Mouse (Mus musculus) lung, postnatal 0 days (tissue): ENCODE measurements around the gene Vdac2.

Source experiments
- CTCF ChIP-seq: IDR thresholded peaks from 2 replicates; pipeline ENCODE4 v1.5.1; 2016; ENCODE audit warnings: antibody characterized with exemption, mild to moderate bottlenecking
- EP300 ChIP-seq: IDR thresholded peaks from 2 replicates; pipeline ENCODE4 v1.6.1; 2016; ENCODE audit warnings: antibody characterized with exemption, mild to moderate bottlenecking, control low read depth

- TF ChIP-seq EP300 (no peak), CTCF (no peak)
Observed at GRCm38 (mm10) chr14:21846827-21847380, 21.9 kb downstream of the Vdac2 start.
